Mouse (Mus musculus) gastrocnemius, adult 2 months (tissue): ENCODE measurements at regions not wholly inside any gene's neighbourhood (a gene's known extent, or its start where the extent isn't known, plus 50 kb on each side); places are given as distances from the start of the nearest gene placed in this dataset.

Experiments used
- DNase-seq: peaks from one replicate; pipeline ENCODE4 v3.0.0; 2022
- H3K27ac ChIP-seq: fragments of 200-600 bp; 2 replicates; pipeline ENCODE4 v1.8.1; 2022; ENCODE audit warnings: mild to moderate bottlenecking
- H3K4me3 ChIP-seq: fragments of 200-600 bp; 2 replicates; pipeline ENCODE4 v1.8.1; 2022; ENCODE audit warnings: mild to moderate bottlenecking, moderate library complexity
- CTCF ChIP-seq: fragments of 200-600 bp; IDR thresholded peaks from 2 replicates; pipeline ENCODE4 v1.8.1; 2022; ENCODE audit warnings: antibody characterized with exemption, mild to moderate bottlenecking, moderate library complexity
- intact Hi-C: fragments of 180-260 bp; cut with DNase I; formaldehyde crosslinking; loops from one replicate; pipeline ENCODE4 v1.15.1; 2025

DNA sequence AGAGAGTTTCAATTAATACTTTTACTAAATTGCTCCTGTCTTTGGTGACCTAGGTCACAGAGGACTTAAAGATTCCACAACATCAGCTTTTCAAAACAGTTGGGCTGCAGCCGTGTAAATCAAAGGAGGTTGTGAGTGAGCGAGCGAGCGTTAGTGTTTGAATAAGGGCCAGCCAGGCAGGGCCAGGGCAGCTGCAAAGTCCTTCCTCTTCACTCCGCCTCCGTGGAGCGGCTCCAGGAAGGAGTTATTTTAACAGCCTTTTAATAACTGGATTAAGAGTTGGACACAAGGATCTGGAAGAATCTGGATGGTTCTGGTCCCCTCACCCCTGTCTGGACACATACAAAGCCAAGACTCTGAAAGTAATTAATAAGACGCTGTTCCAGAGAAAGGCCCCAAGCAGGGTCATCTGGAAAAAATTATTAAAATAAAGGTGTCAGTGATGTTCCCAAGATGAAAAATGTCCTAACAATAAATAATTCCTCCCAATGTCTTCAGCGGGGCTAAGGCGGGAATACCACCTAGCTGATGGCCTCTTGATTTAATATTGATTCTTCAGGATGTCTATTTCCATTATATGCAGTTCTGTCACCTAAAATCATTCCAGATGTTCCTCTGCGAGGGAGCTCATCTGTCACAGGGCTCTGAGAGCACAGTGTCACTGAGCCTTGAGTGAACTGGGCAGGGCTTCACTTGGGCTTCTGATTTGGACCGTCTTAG, 105.3 kb downstream of the Evx1 start:
- peak overlapping the region; percentile 58 for H3K27ac ChIP-seq
- intact Hi-C loops = no loop called here
- peak overlapping the region; percentile 4; the same call in 1 of the 2 replicates for H3K4me3 ChIP-seq
- peak; percentile 85 for DNase-seq
- no peak for TF ChIP-seq CTCF

DNA sequence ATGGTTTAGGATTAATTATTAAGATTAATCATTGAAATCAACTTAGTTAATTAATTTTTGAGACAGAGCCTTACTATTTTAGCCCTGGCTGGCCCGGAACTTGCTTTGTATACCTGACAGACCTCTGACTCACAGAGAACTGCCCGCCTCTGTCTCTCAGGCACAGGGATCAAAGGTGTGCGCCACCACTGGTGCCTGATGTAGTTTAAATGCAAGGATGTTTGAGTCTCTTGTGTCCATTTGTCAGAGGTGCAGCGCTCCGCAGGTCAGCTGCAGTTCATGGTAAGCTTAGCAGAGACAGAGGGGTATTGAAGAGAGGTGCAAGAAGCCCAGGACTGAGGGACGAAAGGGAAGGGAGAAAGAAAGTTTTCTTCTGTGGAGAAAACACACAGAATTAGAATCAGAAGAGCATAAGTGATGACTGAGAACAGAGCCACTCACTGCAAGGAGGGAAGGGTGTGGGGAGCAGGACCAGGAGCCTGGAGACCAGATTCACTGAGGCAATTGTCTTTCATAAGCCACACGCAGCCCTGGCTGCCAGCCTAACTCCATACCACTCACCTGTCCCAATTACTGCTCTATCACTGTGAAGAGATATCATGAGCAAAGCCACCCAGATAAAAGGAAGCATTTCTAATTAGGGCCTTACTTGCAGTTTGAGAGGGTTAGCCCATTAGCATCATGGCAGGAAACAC, 107.1 kb downstream of the Evx1 start:
- no peak overlapping the region for H3K27ac ChIP-seq
- intact Hi-C loops = no loop called here
- DNase-seq = no peak
- H3K4me3 ChIP-seq = no peak overlapping the region
- no peak for TF ChIP-seq CTCF

DNA sequence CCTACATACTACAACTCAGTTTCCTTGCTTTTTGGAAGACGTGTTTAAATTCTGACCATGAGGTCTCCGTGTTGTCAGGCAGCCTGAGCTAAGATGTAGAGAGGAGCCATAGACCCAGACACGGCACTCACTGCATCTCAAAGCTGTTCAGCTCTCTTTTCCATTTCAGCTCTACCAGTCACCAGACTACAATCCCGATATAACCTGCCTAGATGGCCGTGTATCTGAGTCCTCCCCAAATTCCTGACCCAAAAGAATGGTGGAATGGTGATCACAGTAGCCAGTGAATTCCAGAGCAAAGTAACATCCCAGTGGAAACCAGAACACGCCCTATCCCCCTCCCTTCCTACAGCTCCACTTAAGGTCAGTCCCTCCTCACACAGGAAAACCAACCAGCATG, 108.5 kb downstream of the Evx1 start:
- H3K4me3 ChIP-seq = no peak overlapping the region
- TF ChIP-seq CTCF = no peak
- no peak overlapping the region for H3K27ac ChIP-seq
- intact Hi-C loops = no loop called here
- no peak for DNase-seq

DNA sequence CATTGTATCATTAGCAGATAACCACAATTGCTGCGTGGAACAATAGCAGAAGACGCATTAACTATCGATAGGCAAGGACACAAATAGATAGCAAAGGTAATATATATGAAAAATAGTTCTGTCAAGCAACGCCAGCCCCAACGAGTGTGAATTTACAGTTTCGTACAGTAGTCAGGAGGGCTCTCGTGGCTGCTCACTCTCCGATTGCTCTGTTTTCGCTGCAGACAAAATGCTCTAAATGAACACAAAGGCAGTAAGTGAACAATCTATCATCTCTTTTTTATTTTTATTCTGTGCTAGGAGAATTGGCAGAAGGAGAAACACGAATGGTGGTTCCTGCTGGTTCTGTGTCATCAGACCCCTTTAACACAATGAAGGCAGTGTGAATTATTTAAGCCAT, 109.4 kb downstream of the Evx1 start:
- Histone ChIP-seq H3K27ac (no peak overlapping the region), H3K4me3 (no peak overlapping the region)
- TF ChIP-seq CTCF = no peak
- intact Hi-C loops = no loop called here
- no peak for DNase-seq

DNA sequence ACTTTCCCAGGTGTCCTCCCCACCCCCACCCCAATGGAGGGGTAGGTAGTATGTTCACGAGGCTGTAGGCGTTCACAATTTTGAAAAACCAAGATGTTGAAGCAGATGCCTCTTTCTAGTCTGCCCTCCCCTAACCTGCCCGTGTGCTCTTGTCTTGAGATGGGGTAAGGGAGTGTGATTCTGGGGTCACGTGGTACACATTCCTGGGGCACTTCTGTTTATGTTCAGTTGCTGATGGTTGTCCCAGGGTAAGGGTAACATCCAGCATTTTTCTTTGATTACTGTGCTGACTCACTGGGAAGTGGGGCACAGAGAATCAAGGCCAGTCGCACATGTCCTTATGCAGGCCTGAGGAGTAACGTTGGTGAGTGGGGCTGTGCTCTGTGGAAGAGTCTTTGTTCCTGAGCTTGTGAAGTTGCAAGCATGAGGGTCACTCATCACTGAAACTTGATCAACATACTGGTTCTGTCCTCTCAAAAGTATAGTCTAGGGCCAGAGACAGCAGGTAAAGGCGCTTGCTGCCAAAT, 110.3 kb downstream of the Evx1 start:
- DNase-seq = no peak
- H3K27ac ChIP-seq = no peak overlapping the region
- intact Hi-C loops = no loop called here
- no peak for TF ChIP-seq CTCF
- no peak overlapping the region for H3K4me3 ChIP-seq

DNA sequence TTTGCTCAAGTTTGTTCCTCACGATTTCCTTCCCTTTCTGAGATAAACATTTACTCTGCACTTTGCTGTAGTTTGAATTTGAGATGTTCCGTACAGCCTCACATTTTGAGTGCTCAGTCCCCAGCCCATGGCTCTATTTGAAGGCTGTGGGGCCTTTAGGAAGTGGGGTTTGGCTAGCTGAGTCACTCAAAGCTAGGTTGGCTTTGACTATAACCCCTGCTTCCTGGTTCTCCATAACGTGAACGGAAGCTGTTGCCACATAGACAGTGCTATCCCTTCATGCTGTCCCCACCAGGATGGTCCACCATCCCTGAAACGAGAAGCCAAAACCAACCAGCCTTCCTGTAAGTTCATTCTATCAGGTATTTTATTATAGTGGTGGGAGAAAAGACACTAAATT, 111.1 kb downstream of the Evx1 start:
- intact Hi-C loops = no loop called here

DNA sequence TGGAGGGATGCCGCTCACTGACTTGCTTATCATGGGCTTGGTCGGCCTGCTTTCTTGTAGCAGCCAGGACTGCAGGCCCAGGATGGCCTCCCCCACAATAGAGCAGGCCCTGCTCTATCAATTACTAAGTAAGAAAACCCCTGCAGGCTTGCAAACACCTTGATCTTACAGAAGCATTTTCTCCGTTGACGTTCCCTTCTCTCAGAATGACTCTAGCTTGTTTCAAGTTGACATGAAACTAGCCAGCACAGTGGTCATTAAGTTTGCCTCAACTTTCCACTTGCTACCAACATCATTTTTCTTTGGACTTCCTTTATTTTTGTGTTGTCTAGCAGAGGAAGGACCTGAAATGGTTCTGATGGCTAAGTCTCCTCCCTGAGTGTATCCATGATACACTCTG, 111.8 kb downstream of the Evx1 start:
- Histone ChIP-seq H3K4me3 (no peak overlapping the region), H3K27ac (no peak overlapping the region)
- no peak for TF ChIP-seq CTCF
- intact Hi-C loops = no loop called here
- DNase-seq = no peak

More for the DNA sequence above, 111.1 kb downstream of the Evx1 start:
- Histone ChIP-seq H3K4me3 (no peak overlapping the region), H3K27ac (no peak overlapping the region)
- no peak for DNase-seq
- no peak for TF ChIP-seq CTCF

DNA sequence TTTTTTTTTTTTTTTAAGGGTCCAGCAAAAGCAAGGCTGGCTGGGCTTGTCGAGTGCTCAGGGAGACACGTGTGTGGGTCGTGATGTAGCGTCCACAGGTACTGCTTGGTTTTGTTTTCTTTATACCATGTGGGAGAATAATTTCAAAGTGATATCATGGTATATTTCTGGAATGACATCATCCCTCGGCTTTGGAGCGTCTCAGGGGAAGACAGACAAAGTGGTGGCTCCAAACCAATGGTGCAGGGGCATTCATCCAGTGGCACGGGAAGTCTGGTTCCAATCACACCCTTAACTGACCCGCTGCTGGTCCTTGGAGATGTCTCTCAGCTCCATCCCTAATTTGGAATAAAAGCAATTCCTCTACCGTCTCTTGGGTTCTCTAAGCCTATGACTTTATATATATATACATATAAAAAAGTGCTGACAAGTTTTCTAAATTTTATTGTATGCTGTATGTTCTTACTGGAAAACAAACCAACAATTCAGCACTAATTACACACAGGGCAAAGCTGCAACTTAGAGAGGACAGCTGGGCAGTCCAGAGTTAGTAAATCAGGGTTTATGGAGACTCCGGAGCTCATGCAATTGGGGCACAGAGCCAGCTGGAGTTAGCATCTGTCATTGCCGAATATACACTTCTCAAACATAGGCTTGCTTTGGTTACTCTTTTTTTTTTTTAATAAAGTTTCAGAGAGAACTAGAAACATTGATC, 115.3 kb downstream of the Evx1 start:
- H3K4me3 ChIP-seq = no peak overlapping the region
- no peak overlapping the region for H3K27ac ChIP-seq
- intact Hi-C loops = no loop called here
- DNase-seq = no peak
- TF ChIP-seq CTCF = no peak

DNA sequence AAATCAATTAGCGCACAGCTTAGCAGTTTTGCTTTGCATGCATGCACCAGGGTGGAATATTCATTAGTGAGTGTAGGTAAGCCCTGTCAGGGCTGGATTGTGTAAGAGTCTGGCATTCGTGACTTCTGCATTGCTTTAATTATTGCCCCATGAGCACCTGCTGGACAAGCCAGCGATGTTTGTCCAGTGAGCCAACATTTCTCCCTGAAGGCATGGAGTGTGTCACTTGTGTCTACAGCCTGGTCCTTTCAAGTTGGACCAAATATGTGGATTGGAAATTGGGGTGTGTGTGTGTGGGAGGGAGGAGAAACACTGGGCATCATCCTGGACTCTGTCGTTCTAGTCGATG, 115.9 kb downstream of the Evx1 start:
- intact Hi-C loops = no loop called here
- no peak overlapping the region for H3K27ac ChIP-seq
- DNase-seq = no peak
- TF ChIP-seq CTCF = no peak
- H3K4me3 ChIP-seq = no peak overlapping the region

DNA sequence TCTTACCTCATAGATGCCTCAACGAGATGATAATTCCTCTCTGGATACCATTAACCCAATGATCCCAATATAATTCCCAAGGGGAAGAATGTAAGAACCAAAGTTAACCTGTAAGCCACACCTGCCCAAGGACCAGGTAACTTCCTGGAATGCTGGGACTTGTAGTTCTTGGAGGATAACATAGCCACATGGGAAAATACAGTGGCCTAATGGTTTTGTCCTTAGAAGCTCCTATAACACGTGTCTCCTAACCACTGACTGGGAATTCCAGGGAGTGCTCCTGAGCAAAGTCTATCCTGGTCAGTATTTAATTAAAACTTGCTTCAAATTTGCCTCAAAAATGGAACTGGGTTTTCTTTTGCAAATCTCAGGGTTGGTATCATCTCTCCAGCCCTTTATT, 119.9 kb downstream of the Evx1 start:
- no peak overlapping the region for H3K4me3 ChIP-seq
- no peak for TF ChIP-seq CTCF
- H3K27ac ChIP-seq = no peak overlapping the region
- intact Hi-C loops = loop anchor here (10.0 kb wide), 1 partner anchor 102 kb away; no protein-coding TSS in a partner anchor
- no peak for DNase-seq

DNA sequence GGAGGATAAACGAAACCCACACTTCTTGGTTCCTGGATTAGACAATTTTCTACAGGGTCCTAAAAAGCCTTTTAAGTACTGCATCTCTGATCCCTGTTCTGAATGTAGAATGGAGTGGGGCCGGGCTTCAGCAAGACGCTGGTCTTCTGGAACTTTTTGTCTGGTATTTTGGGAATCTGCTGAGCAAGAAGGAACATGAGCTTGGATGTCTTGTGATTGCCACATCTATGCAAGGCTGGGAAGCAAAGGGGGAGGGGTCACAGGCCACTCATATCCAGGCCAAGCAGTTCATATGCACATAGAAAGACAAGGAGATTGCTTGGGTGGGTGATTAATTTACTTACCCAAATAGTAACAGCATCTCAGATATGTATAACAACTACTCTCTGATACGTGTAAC, 121.5 kb downstream of the Evx1 start:
- Histone ChIP-seq H3K4me3 (no peak overlapping the region), H3K27ac (no peak overlapping the region)
- no peak for DNase-seq
- TF ChIP-seq CTCF = no peak
- intact Hi-C loops = loop anchor here (5.0 to 10.0 kb wide), 2 partner anchors 100 to 138 kb away; no protein-coding TSS in a partner anchor

DNA sequence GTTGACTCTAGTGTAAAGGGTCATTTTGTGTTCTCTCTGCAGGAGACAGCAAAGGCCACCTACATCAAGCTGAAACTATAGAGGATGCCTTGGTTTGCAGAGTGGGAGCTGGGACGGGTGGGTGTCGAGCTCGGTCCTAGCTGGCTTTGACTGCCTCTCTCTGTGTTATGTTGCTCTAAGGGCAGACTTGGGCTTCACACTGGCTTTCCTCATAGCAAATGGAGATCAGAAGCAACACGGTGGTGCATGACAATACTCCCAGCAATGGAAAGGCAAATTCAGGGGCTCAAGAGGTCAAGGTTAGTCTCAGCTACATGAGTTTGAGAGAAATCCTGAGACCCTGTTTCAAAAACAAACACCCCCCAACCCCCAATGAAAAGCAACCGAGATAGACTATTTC, 122.1 kb downstream of the Evx1 start:
- no peak for DNase-seq
- H3K4me3 ChIP-seq = no peak overlapping the region
- TF ChIP-seq CTCF = no peak
- H3K27ac ChIP-seq = no peak overlapping the region
- intact Hi-C loops = loop anchor here (5.0 to 10.0 kb wide), 2 partner anchors 99 to 137 kb away; no protein-coding TSS in a partner anchor

DNA sequence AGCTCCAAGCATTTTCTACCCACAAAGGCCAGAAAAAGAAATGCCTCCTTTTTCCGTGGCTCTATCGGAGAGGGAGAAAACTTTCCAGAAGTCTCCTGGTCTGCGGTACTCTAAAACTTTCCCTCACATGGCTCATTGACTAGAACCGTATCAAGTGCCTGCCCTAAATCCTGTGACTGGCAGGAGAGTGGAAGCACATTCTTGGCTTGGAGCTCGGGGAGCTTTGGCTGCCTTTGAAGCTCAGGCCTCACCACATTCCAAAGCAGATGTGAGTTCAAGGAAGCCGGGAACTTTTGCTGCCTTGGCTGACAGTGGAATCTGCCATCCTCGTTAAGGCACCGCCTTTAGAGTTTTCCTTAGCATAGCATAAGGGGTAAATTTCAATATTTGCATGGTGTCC, 125.1 kb downstream of the Evx1 start:
- TF ChIP-seq CTCF = no peak
- no peak overlapping the region for H3K4me3 ChIP-seq
- peak overlapping the region; percentile 63 for H3K27ac ChIP-seq
- peak; percentile 79 for DNase-seq
- intact Hi-C loops = loop anchor here (5.0 to 10.0 kb wide), 2 partner anchors 96 to 134 kb away; no protein-coding TSS in a partner anchor
